Mouse (Mus musculus) neutrophil, adult 5-6 weeks (primary cell): Measurements from ENCODE around the gene Ndufs4. TPM values are rescaled to one million over a fixed set of nuclear protein-coding genes. Genes with fewer than 3 reads are reported as not detected.

Source experiments
- ATAC-seq: fragments of 151-379, 151-347 bp; 2 replicates; pipeline ENCODE4 v1.8.0; 2017; ENCODE audit warnings: mild to moderate bottlenecking, moderate TSS enrichment; ENCODE audit not compliant: insufficient number of reproducible peaks, poor library complexity, low FRiP score, severe bottlenecking; ENCODE audit errors: extremely low read depth
- total RNA-seq: library from RNA; stranded (forward); fragments of 200-1000 nt; gene quantifications from 2 replicates; pipeline ENCODE4 v1.2.3, GENCODE M21; 2017

The Ndufs4 gene
- total RNA-seq, 1 experiment from 2014 or later: 55.5 TPM

DNA sequence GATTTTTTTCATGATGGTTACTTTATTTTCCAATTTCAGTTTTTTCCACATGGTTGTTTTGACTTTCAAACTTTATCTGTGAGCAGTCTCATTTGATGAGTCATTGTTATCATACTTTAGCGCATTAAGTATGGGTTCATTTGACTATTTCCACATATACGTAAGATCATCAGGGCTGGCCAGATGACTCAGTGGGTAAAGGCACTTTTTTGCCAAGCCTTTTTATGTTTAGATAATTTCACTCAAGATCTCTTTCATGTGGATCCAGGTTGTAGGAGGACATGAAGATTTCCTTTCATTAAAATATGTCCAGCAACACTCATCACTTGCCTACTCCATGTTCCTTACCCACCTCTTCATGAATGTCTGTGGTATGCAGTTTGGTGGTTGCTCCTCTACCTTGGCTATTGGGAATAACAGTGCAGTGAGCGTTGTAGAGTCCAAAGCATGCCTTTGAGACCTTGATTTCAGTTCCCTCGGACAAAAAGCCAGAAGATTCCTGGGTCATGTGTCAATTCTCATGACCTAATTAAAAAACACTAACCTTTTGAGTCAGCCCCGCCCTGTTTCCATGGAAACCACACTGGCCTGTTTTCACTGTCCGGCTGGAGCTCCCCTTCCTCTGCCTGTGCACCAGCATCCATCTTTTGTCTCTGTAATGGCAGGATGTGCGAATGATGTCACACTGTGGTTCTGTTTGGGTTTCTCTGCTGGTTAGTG, 127.4 kb downstream of the Ndufs4 start:
- no peak for ATAC-seq

DNA sequence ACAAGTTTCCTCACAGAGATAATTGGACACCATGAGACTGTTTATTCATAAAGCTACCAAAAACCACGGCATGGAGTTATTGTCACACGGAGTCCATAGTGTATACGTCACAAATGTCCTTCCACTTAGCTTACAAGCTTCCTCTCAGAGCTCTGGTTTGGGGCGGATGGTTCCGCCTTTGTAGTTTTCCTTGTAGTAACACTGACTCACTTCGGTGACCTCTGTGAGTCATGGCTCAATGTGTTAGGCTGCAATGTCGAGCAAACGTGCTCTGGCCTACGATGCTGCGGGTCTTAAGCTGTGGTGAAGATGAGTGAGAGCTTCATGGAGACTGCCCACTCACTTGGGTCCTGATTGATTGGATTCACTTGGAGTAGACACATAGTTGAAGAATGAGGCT, 133.4 kb downstream of the Ndufs4 start:
- ATAC-seq: no peak

Other genes with a start within 250 kb of the Ndufs4 start
- gene Fst, start 70.7 kb upstream of the Ndufs4 start, total RNA-seq: 0.12 TPM in 1 of 2 replicates, not detected in the other